Mouse (Mus musculus) intestine, embryonic 16.5 days (tissue): ENCODE results near the gene Slc32a1. TPM values are rescaled to one million over a fixed set of nuclear protein-coding genes. Genes with fewer than 3 reads are reported as not detected.

Experiments
- ATAC-seq: fragments of 200-750 bp; cut with Nextera tagmentation; 2 replicates; pipeline ENCODE4 v1.8.0; 2017; ENCODE audit warnings: moderate TSS enrichment, moderate library complexity
- H3K27ac ChIP-seq: fragments of 300-500 bp; sonication (generic); 2 replicates; pipeline ENCODE4 v1.5.1; 2014; ENCODE audit warnings: mild to moderate bottlenecking, low read length
- H3K27me3 ChIP-seq: fragments of 300-500 bp; sonication (generic); replicated peaks from 2 replicates; pipeline ENCODE4 v1.6.1; 2014; ENCODE audit warnings: low read length, control low read depth, mixed read lengths; ENCODE audit not compliant: control insufficient read depth, insufficient read depth
- H3K36me3 ChIP-seq: fragments of 300-500 bp; sonication (generic); 2 replicates; pipeline ENCODE4 v1.6.1; 2014; ENCODE audit warnings: low read length, control low read depth; ENCODE audit not compliant: control insufficient read depth, insufficient read depth
- H3K4me1 ChIP-seq: fragments of 300-500 bp; sonication (generic); 2 replicates; pipeline ENCODE4 v1.6.1; 2014; ENCODE audit warnings: low read length, control low read depth, mixed read lengths; ENCODE audit not compliant: control insufficient read depth, insufficient read depth
- H3K4me2 ChIP-seq: fragments of 300-500 bp; sonication (generic); 2 replicates; pipeline ENCODE4 v1.6.1; 2014; ENCODE audit warnings: low read depth, low read length, control low read depth
- H3K4me3 ChIP-seq: fragments of 300-500 bp; sonication (generic); 2 replicates; pipeline ENCODE4 v1.5.1; 2014; ENCODE audit warnings: mild to moderate bottlenecking, low read length
- H3K9ac ChIP-seq: fragments of 300-500 bp; sonication (generic); 2 replicates; pipeline ENCODE4 v1.6.1; 2014; ENCODE audit warnings: low read depth, low read length
- H3K9me3 ChIP-seq: fragments of 300-500 bp; sonication (generic); 2 replicates; pipeline ENCODE4 v1.6.1; 2016; ENCODE audit warnings: low read length, control low read depth; ENCODE audit not compliant: control insufficient read depth
- WGBS: fragments of 180-500 bp; shearing (Covaris S2); extraction: QIAGEN DNeasy Blood & Tissue Kit; methylation state at CpG from one replicate; pipeline ENCODE4 v1.1.7; 2014; 5-methylcytosine and 5-hydroxymethylcytosine counted together
- polyA plus RNA-seq: library from polyadenylated mRNA; unstranded; fragments of >200 nt; fragmentation: Nextera tagmentation; extraction: Ambion mirVana; gene quantifications from 2 replicates; pipeline ENCODE4 v1.2.1, GENCODE M21; 2015

Gene Slc32a1
- polyA plus RNA-seq, 1 experiment from 2014 or later: not detected

- Histone ChIP-seq H3K4me3 (no peak overlapping the region), H3K9me3 (no peaks in the 10 kb centered on the region), H3K4me1 (no peaks in the 10 kb centered on the region), H3K9ac (no peak overlapping the region), H3K27me3 (peaks cover 75% of the 10 kb centered on the region), H3K27ac (no peak overlapping the region), H3K36me3 (no peaks in the 10 kb centered on the region), H3K4me2 (no peak overlapping the region)
- WGBS: 8% methylated on average over 11 of the region's 11 CpGs
- no peak for ATAC-seq
These were observed 6.2 kb downstream of the Slc32a1 start for GRCm38 (mm10) chr2:158616790-158617189.

- Histone ChIP-seq H3K4me2 (peak within 1 kb of the TSS; percentile 78), H3K4me1 (peaks cover 9% of the 10 kb centered on the region), H3K27ac (peak within 1 kb of the TSS; percentile 95), H3K9ac (peak within 1 kb of the TSS; percentile 90), H3K9me3 (no peaks in the 10 kb centered on the region), H3K27me3 (peaks cover 8% of the 10 kb centered on the region), H3K36me3 (no peaks in the 10 kb centered on the region; the same call in 1 of the 2 replicates), H3K4me3 (peak within 1 kb of the TSS; percentile 90)
- ATAC-seq: peak; percentile 95
- WGBS: under 1% methylated on average over 39 of the region's 39 CpGs
These were observed 14.2 kb downstream of the Slc32a1 start, which contains the start of gene Actr5 for GRCm38 (mm10) chr2:158624718-158625222. Actr5 (plus strand) TSS chr2:158624888.

- Histone ChIP-seq H3K27me3 (peaks cover 8% of the 10 kb centered on the region), H3K4me2 (peak overlapping the region; percentile 78), H3K4me1 (peaks cover 9% of the 10 kb centered on the region), H3K9ac (peak overlapping the region; percentile 90), H3K9me3 (no peaks in the 10 kb centered on the region), H3K27ac (peak overlapping the region; percentile 95), H3K36me3 (no peaks in the 10 kb centered on the region; the same call in 1 of the 2 replicates), H3K4me3 (peak overlapping the region; percentile 90)
- peak; percentile 78 for ATAC-seq
- under 1% methylated on average over 43 of the region's 44 CpGs for WGBS
These were observed 14.7 kb downstream of the Slc32a1 start for GRCm38 (mm10) chr2:158625231-158625630.

GRCm38 (mm10) chr2:158625697-158626096 is 15.1 kb downstream of the Slc32a1 start:
- Histone ChIP-seq H3K4me3 (peak overlapping the region; percentile 90), H3K4me1 (peaks cover 9% of the 10 kb centered on the region), H3K9ac (peak overlapping the region; percentile 90), H3K9me3 (no peaks in the 10 kb centered on the region), H3K36me3 (peaks cover 3% of the 10 kb centered on the region), H3K27ac (no peak overlapping the region), H3K4me2 (peak overlapping the region; percentile 78), H3K27me3 (peaks cover 8% of the 10 kb centered on the region)
- no peak for ATAC-seq
- 33% methylated on average over 8 of the region's 8 CpGs for WGBS

GRCm38 (mm10) chr2:158628858-158629257 is 18.3 kb downstream of the Slc32a1 start:
- Histone ChIP-seq H3K27ac (no peak overlapping the region), H3K9ac (no peak overlapping the region), H3K4me3 (no peak overlapping the region), H3K9me3 (no peaks in the 10 kb centered on the region), H3K27me3 (no peaks in the 10 kb centered on the region), H3K4me1 (peaks cover 9% of the 10 kb centered on the region), H3K4me2 (no peak overlapping the region), H3K36me3 (peaks cover 20% of the 10 kb centered on the region)
- 66% methylated on average over 3 of the region's 3 CpGs for WGBS
- no peak for ATAC-seq

- no peaks in the 10 kb centered on the region for H3K27me3 ChIP-seq
- no peaks in the 10 kb centered on the region for H3K9me3 ChIP-seq
- 58% methylated on average over 1 of the region's 1 CpGs for WGBS
- ATAC-seq: no peak
- no peak overlapping the region for H3K27ac ChIP-seq
- H3K36me3 ChIP-seq: peaks cover 22% of the 10 kb centered on the region
- H3K4me2 ChIP-seq: no peak overlapping the region
- H3K9ac ChIP-seq: no peak overlapping the region
- no peak overlapping the region for H3K4me3 ChIP-seq
- peaks cover 9% of the 10 kb centered on the region for H3K4me1 ChIP-seq
These were observed 18.8 kb downstream of the Slc32a1 start for GRCm38 (mm10) chr2:158629414-158629813.

GRCm38 (mm10) chr2:158631873-158632272 is 21.3 kb downstream of the Slc32a1 start:
- Histone ChIP-seq H3K9ac (no peak overlapping the region), H3K4me2 (no peak overlapping the region), H3K36me3 (peaks cover 36% of the 10 kb centered on the region), H3K27me3 (no peaks in the 10 kb centered on the region), H3K9me3 (no peaks in the 10 kb centered on the region), H3K4me1 (no peaks in the 10 kb centered on the region), H3K27ac (no peak overlapping the region), H3K4me3 (no peak overlapping the region)
- 84% methylated on average over 5 of the region's 5 CpGs for WGBS
- no peak for ATAC-seq

GRCm38 (mm10) chr2:158641869-158642268 is 31.3 kb downstream of the Slc32a1 start:
- WGBS: 29% methylated on average over 2 of the region's 2 CpGs
- Histone ChIP-seq H3K4me3 (no peak overlapping the region), H3K9me3 (no peaks in the 10 kb centered on the region), H3K27me3 (no peaks in the 10 kb centered on the region), H3K27ac (no peak overlapping the region), H3K9ac (no peak overlapping the region), H3K4me1 (no peaks in the 10 kb centered on the region), H3K4me2 (no peak overlapping the region), H3K36me3 (peaks cover 5% of the 10 kb centered on the region)
- no peak for ATAC-seq

GRCm38 (mm10) chr2:158642587-158642986 is 32.0 kb downstream of the Slc32a1 start:
- WGBS: 93% methylated on average over 2 of the region's 2 CpGs
- Histone ChIP-seq H3K36me3 (peaks cover 5% of the 10 kb centered on the region), H3K4me1 (no peaks in the 10 kb centered on the region), H3K27me3 (no peaks in the 10 kb centered on the region), H3K9ac (no peak overlapping the region), H3K27ac (no peak overlapping the region), H3K4me2 (no peak overlapping the region), H3K4me3 (no peak overlapping the region), H3K9me3 (no peaks in the 10 kb centered on the region)
- ATAC-seq: no peak

GRCm38 (mm10) chr2:158643791-158644190 is 33.2 kb downstream of the Slc32a1 start:
- Histone ChIP-seq H3K27me3 (no peaks in the 10 kb centered on the region), H3K4me3 (no peak overlapping the region), H3K27ac (no peak overlapping the region), H3K9ac (no peak overlapping the region), H3K4me2 (no peak overlapping the region), H3K36me3 (no peaks in the 10 kb centered on the region; the same call in none of the 2 replicates), H3K9me3 (no peaks in the 10 kb centered on the region), H3K4me1 (no peaks in the 10 kb centered on the region)
- WGBS: 70% methylated on average over 3 of the region's 3 CpGs
- ATAC-seq: no peak
